Mouse (Mus musculus) intestine, embryonic 16.5 days (tissue): ENCODE data around the gene Opn3. TPM values are rescaled to one million over a fixed set of nuclear protein-coding genes. Genes with fewer than 3 reads are reported as not detected.

ENCODE experiments used
- ATAC-seq: fragments of 200-750 bp; cut with Nextera tagmentation; 2 replicates; pipeline ENCODE4 v1.8.0; 2017; ENCODE audit warnings: moderate TSS enrichment, moderate library complexity
- H3K27ac ChIP-seq: fragments of 300-500 bp; sonication (generic); 2 replicates; pipeline ENCODE4 v1.5.1; 2014; ENCODE audit warnings: mild to moderate bottlenecking, low read length
- H3K27me3 ChIP-seq: fragments of 300-500 bp; sonication (generic); replicated peaks from 2 replicates; pipeline ENCODE4 v1.6.1; 2014; ENCODE audit warnings: low read length, control low read depth, mixed read lengths; ENCODE audit not compliant: control insufficient read depth, insufficient read depth
- H3K36me3 ChIP-seq: fragments of 300-500 bp; sonication (generic); 2 replicates; pipeline ENCODE4 v1.6.1; 2014; ENCODE audit warnings: low read length, control low read depth; ENCODE audit not compliant: control insufficient read depth, insufficient read depth
- H3K4me1 ChIP-seq: fragments of 300-500 bp; sonication (generic); 2 replicates; pipeline ENCODE4 v1.6.1; 2014; ENCODE audit warnings: low read length, control low read depth, mixed read lengths; ENCODE audit not compliant: control insufficient read depth, insufficient read depth
- H3K4me2 ChIP-seq: fragments of 300-500 bp; sonication (generic); 2 replicates; pipeline ENCODE4 v1.6.1; 2014; ENCODE audit warnings: low read depth, low read length, control low read depth
- H3K4me3 ChIP-seq: fragments of 300-500 bp; sonication (generic); 2 replicates; pipeline ENCODE4 v1.5.1; 2014; ENCODE audit warnings: mild to moderate bottlenecking, low read length
- H3K9ac ChIP-seq: fragments of 300-500 bp; sonication (generic); 2 replicates; pipeline ENCODE4 v1.6.1; 2014; ENCODE audit warnings: low read depth, low read length
- H3K9me3 ChIP-seq: fragments of 300-500 bp; sonication (generic); 2 replicates; pipeline ENCODE4 v1.6.1; 2016; ENCODE audit warnings: low read length, control low read depth; ENCODE audit not compliant: control insufficient read depth
- WGBS: fragments of 180-500 bp; shearing (Covaris S2); extraction: QIAGEN DNeasy Blood & Tissue Kit; methylation state at CpG from one replicate; pipeline ENCODE4 v1.1.7; 2014; 5-methylcytosine and 5-hydroxymethylcytosine counted together
- polyA plus RNA-seq: library from polyadenylated mRNA; unstranded; fragments of >200 nt; fragmentation: Nextera tagmentation; extraction: Ambion mirVana; gene quantifications from 2 replicates; pipeline ENCODE4 v1.2.1, GENCODE M21; 2015

Gene Opn3
- polyA plus RNA-seq, 1 experiment from 2014 or later: 5.9 TPM

DNA sequence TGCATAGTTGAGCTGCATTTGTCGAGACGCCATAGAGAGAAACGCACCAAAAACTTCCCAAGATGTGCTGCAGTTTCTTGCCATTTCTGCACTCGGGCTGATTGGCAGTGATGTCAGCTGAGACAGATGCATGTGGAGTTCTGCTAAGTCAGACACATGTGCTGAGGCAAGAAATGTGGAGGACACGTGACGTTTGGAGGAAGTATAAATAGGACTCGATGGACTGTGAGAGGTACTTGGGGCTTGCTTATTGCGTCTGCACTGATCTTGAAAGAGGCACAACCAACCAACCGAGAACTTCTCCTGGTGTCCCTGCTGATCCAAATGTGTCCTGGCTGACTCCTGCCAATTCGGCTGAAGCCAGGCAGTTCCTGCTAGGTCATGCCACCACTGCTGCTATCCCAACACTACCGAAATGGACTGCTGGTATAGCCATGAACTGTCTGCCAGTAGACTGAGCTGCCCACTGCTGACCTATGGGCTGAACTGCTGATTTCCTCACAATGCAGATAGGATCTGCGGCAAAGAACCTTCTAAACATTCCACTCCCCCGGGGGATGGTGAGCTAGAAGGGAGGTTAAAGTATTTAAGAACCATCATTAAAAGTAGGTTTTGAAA lies 72.7 kb downstream of the Opn3 start, which contains the start of gene Kmo:
Kmo (plus strand) TSS at position 568 of the 618 bp plus-strand sequence.
- H3K36me3 ChIP-seq: peaks cover 22% of the 10 kb centered on the region
- H3K4me3 ChIP-seq: no peak within 1 kb of the TSS
- H3K9me3 ChIP-seq: no peaks in the 10 kb centered on the region
- WGBS: 91% methylated on average over 13 of the region's 13 CpGs
- no peak within 1 kb of the TSS for H3K4me2 ChIP-seq
- no peak within 1 kb of the TSS for H3K27ac ChIP-seq
- H3K27me3 ChIP-seq: no peaks in the 10 kb centered on the region
- ATAC-seq: no peak
- H3K9ac ChIP-seq: no peak within 1 kb of the TSS
- peaks cover 10% of the 10 kb centered on the region for H3K4me1 ChIP-seq

- no peak for ATAC-seq
- WGBS: 94% methylated on average over 9 of the region's 9 CpGs
These were observed 77.6 kb downstream of the Opn3 start for GRCm38 (mm10) chr1:175614992-175615391.

More at GRCm38 (mm10) chr1:175614992-175615391, 77.6 kb downstream of the Opn3 start:
- Histone ChIP-seq H3K36me3 (peaks cover 32% of the 10 kb centered on the region), H3K9ac (no peak overlapping the region), H3K27me3 (no peaks in the 10 kb centered on the region), H3K27ac (no peak overlapping the region), H3K4me3 (no peak overlapping the region), H3K9me3 (no peaks in the 10 kb centered on the region), H3K4me2 (no peak overlapping the region), H3K4me1 (no peaks in the 10 kb centered on the region)

Other genes starting within 250 kb of the Opn3 start
- gene Rgs7, start 200.3 kb downstream of the Opn3 start, polyA plus RNA-seq: 1.3 and 1.4 TPM in 2 replicates
- 0.68 and 0.72 TPM in 2 replicates for gene Kmo, start 72.4 kb downstream of the Opn3 start, polyA plus RNA-seq
- 176 TPM in 2 replicates for gene Fh1, start 67.1 kb downstream of the Opn3 start, polyA plus RNA-seq
- 1.7 and 2.1 TPM in 2 replicates for gene Chml, start 125 bp upstream of the Opn3 start, polyA plus RNA-seq
- not detected in 2 replicates for gene Wdr64, start 5.8 kb upstream of the Opn3 start, polyA plus RNA-seq
- gene Exo1, start 187.8 kb upstream of the Opn3 start, polyA plus RNA-seq: 44.2 and 46.2 TPM in 2 replicates
- 0.07 TPM in 1 of 2 replicates, not detected in the other for gene Gm38100, start 227.6 kb upstream of the Opn3 start, polyA plus RNA-seq